Mouse (Mus musculus) CH12.LX (cell line): ENCODE measurements around the gene Spata21.

ENCODE experiments used
- CHD1 ChIP-seq: IDR thresholded peaks from 2 replicates; pipeline ENCODE4 v1.6.1; 2012; ENCODE audit warnings: low read depth, low read length, improper control_type of control experiment, inconsistent platforms
- CHD2 ChIP-seq: IDR thresholded peaks from 2 replicates; pipeline ENCODE4 v1.6.1; 2011; ENCODE audit warnings: low read length, improper control_type of control experiment
- EP300 ChIP-seq: IDR thresholded peaks from 2 replicates; pipeline ENCODE4 v1.6.1; 2011; ENCODE audit warnings: low read length, improper control_type of control experiment
- KAT2A ChIP-seq: IDR thresholded peaks from 2 replicates; pipeline ENCODE4 v1.6.1; 2012; ENCODE audit warnings: low read length, improper control_type of control experiment, inconsistent platforms; ENCODE audit not compliant: insufficient replicate concordance
- USF1 ChIP-seq: IDR thresholded peaks from 2 replicates; pipeline ENCODE4 v1.6.1; 2014; ENCODE audit warnings: low read depth, mild to moderate bottlenecking, inconsistent platforms, low read length, improper control_type of control experiment

GRCm38 (mm10) chr4:141086862-141087261 lies 1.3 kb upstream of the Spata21 start:
- no peak for TF ChIP-seq CHD1
- no peak for TF ChIP-seq KAT2A
- no peak for TF ChIP-seq EP300
- TF ChIP-seq CHD2, result no peak
- no peak for TF ChIP-seq USF1
